Mouse (Mus musculus) intestine, embryonic 14.5 days (tissue): Measurements from ENCODE around the gene Mterf4. TPM values are rescaled to one million over a fixed set of nuclear protein-coding genes. Genes with fewer than 3 reads are reported as not detected.
"Not testable (repeated sequence)": the region's sequence is repeated elsewhere in the genome, so short reads cannot be mapped to it uniquely, and the experiment has no call there.

ENCODE experiments used
- ATAC-seq: fragments of 200-750 bp; cut with Nextera tagmentation; replicated peaks from 2 replicates; pipeline ENCODE4 v1.8.0; 2017; ENCODE audit warnings: low read depth, moderate number of reproducible peaks, moderate TSS enrichment, moderate library complexity; ENCODE audit not compliant: low FRiP score, low TSS enrichment
- DNase-seq: peaks from one replicate; pipeline ENCODE4 v3.0.0-alpha.2; 2018; ENCODE audit warnings: low spot score
- H3K27ac ChIP-seq: fragments of 300-500 bp; sonication (generic); 2 replicates; pipeline ENCODE4 v1.5.1; 2014; ENCODE audit warnings: low read depth, mild to moderate bottlenecking, control low read depth
- H3K27me3 ChIP-seq: fragments of 300-500 bp; sonication (generic); replicated peaks from 2 replicates; pipeline ENCODE4 v1.6.1; 2014; ENCODE audit warnings: low read length, control low read depth; ENCODE audit not compliant: control insufficient read depth, insufficient read depth
- H3K36me3 ChIP-seq: fragments of 300-500 bp; sonication (generic); 2 replicates; pipeline ENCODE4 v1.6.1; 2014; ENCODE audit warnings: low read length, control low read depth; ENCODE audit not compliant: control insufficient read depth, insufficient read depth
- H3K4me1 ChIP-seq: fragments of 300-500 bp; sonication (generic); replicated peaks from 2 replicates; pipeline ENCODE4 v1.6.1; 2014; ENCODE audit warnings: low read length, control low read depth, mixed read lengths; ENCODE audit not compliant: control insufficient read depth, insufficient read depth
- H3K4me2 ChIP-seq: fragments of 300-500 bp; sonication (generic); 2 replicates; pipeline ENCODE4 v1.6.1; 2014; ENCODE audit warnings: low read length
- H3K4me3 ChIP-seq: fragments of 300-500 bp; sonication (generic); 2 replicates; pipeline ENCODE4 v1.5.1; 2014; ENCODE audit warnings: low read depth, low read length, control low read depth, mixed read lengths
- H3K9ac ChIP-seq: fragments of 300-500 bp; sonication (generic); 2 replicates; pipeline ENCODE4 v1.6.1; 2014; ENCODE audit warnings: mild to moderate bottlenecking, low read length
- H3K9me3 ChIP-seq: fragments of 300-500 bp; sonication (generic); 2 replicates; pipeline ENCODE4 v1.6.1; 2016; ENCODE audit warnings: low read length, control low read depth; ENCODE audit not compliant: control insufficient read depth
- WGBS: fragments of 180-500 bp; shearing (Covaris S2); extraction: QIAGEN DNeasy Blood & Tissue Kit; methylation state at CpG from one replicate; pipeline ENCODE4 v1.1.7; 2014; 5-methylcytosine and 5-hydroxymethylcytosine counted together
- polyA plus RNA-seq: library from polyadenylated mRNA; unstranded; fragments of >200 nt; fragmentation: Nextera tagmentation; extraction: Ambion mirVana; gene quantifications from 2 replicates; pipeline ENCODE4 v1.2.1, GENCODE M21; 2014

The Mterf4 gene
- polyA plus RNA-seq, 1 experiment from 2014 or later, result 25.4 TPM

GRCm38 (mm10) chr1:93323973-93324372, 18.3 kb upstream of the Mterf4 start:
- Histone ChIP-seq H3K27me3 (no peaks in the 10 kb centered on the region), H3K4me3 (no peak overlapping the region), H3K9ac (no peak overlapping the region), H3K27ac (no peak overlapping the region), H3K4me2 (no peak overlapping the region), H3K4me1 (no peaks in the 10 kb centered on the region), H3K36me3 (peaks cover 83% of the 10 kb centered on the region), H3K9me3 (no peaks in the 10 kb centered on the region)
- DNase-seq (no peak), ATAC-seq (no peak)
- 92% methylated on average over 6 of the region's 6 CpGs for WGBS

- Histone ChIP-seq H3K4me2 (no peak overlapping the region), H3K4me1 (peaks cover 6% of the 10 kb centered on the region; the same call in 1 of the 2 replicates), H3K9ac (no peak overlapping the region), H3K4me3 (no peak overlapping the region), H3K27me3 (no peaks in the 10 kb centered on the region), H3K9me3 (no peaks in the 10 kb centered on the region), H3K36me3 (peaks cover 81% of the 10 kb centered on the region), H3K27ac (no peak overlapping the region)
- no peak for DNase-seq
- WGBS, result 88% methylated on average over 3 of the region's 3 CpGs
- no peak for ATAC-seq
Observed at GRCm38 (mm10) chr1:93300578-93300977, 5.1 kb downstream of the Mterf4 start.

- DNase-seq (no peak), ATAC-seq (no peak)
- peaks cover 1% of the 10 kb centered on the region; the same call in 1 of the 2 replicates for H3K4me1 ChIP-seq
- H3K27ac ChIP-seq, result no peak overlapping the region
- WGBS, result 64% methylated on average over 4 of the region's 4 CpGs
- no peak overlapping the region for H3K9ac ChIP-seq
- H3K36me3 ChIP-seq, result peaks cover 83% of the 10 kb centered on the region
- H3K4me3 ChIP-seq, result no peak overlapping the region
- H3K9me3 ChIP-seq, result no peaks in the 10 kb centered on the region
- no peaks in the 10 kb centered on the region for H3K27me3 ChIP-seq
- no peak overlapping the region for H3K4me2 ChIP-seq
Observed at GRCm38 (mm10) chr1:93299791-93300190, 5.9 kb downstream of the Mterf4 start.

- not testable (repeated sequence) for H3K9me3 ChIP-seq, DNase-seq, H3K4me2 ChIP-seq, H3K4me3 ChIP-seq, H3K9ac ChIP-seq, H3K27me3 ChIP-seq, H3K27ac ChIP-seq, ATAC-seq, H3K4me1 ChIP-seq
- WGBS, result 86% methylated on average over 3 of the region's 3 CpGs
- peaks cover 35% of the 10 kb centered on the region for H3K36me3 ChIP-seq
Observed at GRCm38 (mm10) chr1:93294491-93294890, 11.2 kb downstream of the Mterf4 start.

GRCm38 (mm10) chr1:93292006-93292405, 13.7 kb downstream of the Mterf4 start:
- Histone ChIP-seq H3K4me1 (no peaks in the 10 kb centered on the region), H3K27me3 (no peaks in the 10 kb centered on the region), H3K4me2 (no peak overlapping the region), H3K9me3 (no peaks in the 10 kb centered on the region), H3K9ac (no peak overlapping the region), H3K4me3 (no peak overlapping the region), H3K27ac (no peak overlapping the region), H3K36me3 (peaks cover 15% of the 10 kb centered on the region)
- 74% methylated on average over 8 of the region's 8 CpGs for WGBS
- DNase-seq (no peak), ATAC-seq (no peak)

GRCm38 (mm10) chr1:93291591-93291990, 14.1 kb downstream of the Mterf4 start:
- H3K36me3 ChIP-seq, result peaks cover 11% of the 10 kb centered on the region

GRCm38 (mm10) chr1:93290956-93291355, 14.8 kb downstream of the Mterf4 start:
- no peak for DNase-seq
- Histone ChIP-seq H3K27me3 (no peaks in the 10 kb centered on the region), H3K9ac (no peak overlapping the region), H3K36me3 (peaks cover 5% of the 10 kb centered on the region), H3K27ac (no peak overlapping the region), H3K9me3 (no peaks in the 10 kb centered on the region), H3K4me3 (no peak overlapping the region), H3K4me2 (no peak overlapping the region), H3K4me1 (no peaks in the 10 kb centered on the region)
- 83% methylated on average over 4 of the region's 4 CpGs for WGBS
- no peak for ATAC-seq

More at GRCm38 (mm10) chr1:93291591-93291990, 14.1 kb downstream of the Mterf4 start:
- no peak overlapping the region for H3K4me2 ChIP-seq
- ATAC-seq (no peak), DNase-seq (no peak)
- no peaks in the 10 kb centered on the region for H3K27me3 ChIP-seq
- no peak overlapping the region for H3K9ac ChIP-seq
- H3K9me3 ChIP-seq, result no peaks in the 10 kb centered on the region
- no peak overlapping the region for H3K27ac ChIP-seq
- no peaks in the 10 kb centered on the region for H3K4me1 ChIP-seq
- no peak overlapping the region for H3K4me3 ChIP-seq
- 86% methylated on average over 1 of the region's 1 CpGs for WGBS

- H3K9me3 ChIP-seq, result no peaks in the 10 kb centered on the region
- no peaks in the 10 kb centered on the region for H3K36me3 ChIP-seq
- no peaks in the 10 kb centered on the region for H3K27me3 ChIP-seq
- no peak for ATAC-seq
- H3K27ac ChIP-seq, result no peak overlapping the region
- no peaks in the 10 kb centered on the region for H3K4me1 ChIP-seq
- no peak overlapping the region for H3K4me3 ChIP-seq
- DNase-seq, result no peak
- no peak overlapping the region for H3K4me2 ChIP-seq
- 46% methylated on average over 3 of the region's 3 CpGs for WGBS
- H3K9ac ChIP-seq, result no peak overlapping the region
Observed at GRCm38 (mm10) chr1:93289678-93290214, 16.0 kb downstream of the Mterf4 start.

- Histone ChIP-seq H3K4me3 (no peak overlapping the region), H3K4me1 (no peaks in the 10 kb centered on the region), H3K36me3 (no peaks in the 10 kb centered on the region), H3K9ac (no peak overlapping the region), H3K4me2 (no peak overlapping the region), H3K27me3 (no peaks in the 10 kb centered on the region), H3K9me3 (no peaks in the 10 kb centered on the region), H3K27ac (no peak overlapping the region)
- ATAC-seq (no peak), DNase-seq (no peak)
- WGBS, result 61% methylated on average over 7 of the region's 7 CpGs
Observed at GRCm38 (mm10) chr1:93277041-93277440, 28.7 kb downstream of the Mterf4 start.
